Mouse (Mus musculus) bone marrow macrophage, adult 2 months (primary cell): Measurements from ENCODE around the gene Dis3l2. TPM values are rescaled to one million over a fixed set of nuclear protein-coding genes. Genes with fewer than 3 reads are reported as not detected.

ENCODE experiments used
- H3K27ac ChIP-seq: 2 replicates; pipeline ENCODE4 v1.5.1; 2012; ENCODE audit warnings: low read depth, low read length; ENCODE audit not compliant: insufficient read depth
- H3K4me1 ChIP-seq: 2 replicates; pipeline ENCODE4 v1.6.1; 2012; ENCODE audit warnings: low read length; ENCODE audit not compliant: control insufficient read depth, insufficient read depth
- H3K4me3 ChIP-seq: 2 replicates; pipeline ENCODE4 v1.5.1; 2012; ENCODE audit warnings: mild to moderate bottlenecking, low read length, moderate library complexity; ENCODE audit not compliant: insufficient read depth
- CTCF ChIP-seq: IDR thresholded peaks from 2 replicates; pipeline ENCODE4 v1.5.1; 2012; ENCODE audit warnings: low read depth, mild to moderate bottlenecking, low read length, moderate library complexity
- POLR2A ChIP-seq: IDR thresholded peaks from 2 replicates; pipeline ENCODE4 v1.6.1; 2012; ENCODE audit warnings: mild to moderate bottlenecking, low read depth, low read length, borderline replicate concordance
- polyA plus RNA-seq: library from polyadenylated mRNA; stranded (reverse); fragments of >200 nt; gene quantifications from 2 replicates; pipeline ENCODE4 v1.2.4, GENCODE M21; 2012; ENCODE audit not compliant: missing spikeins, insufficient read depth, insufficient read length

Gene Dis3l2
- 13.2 and 13.8 TPM in 2 replicates for polyA plus RNA-seq

- peak within 1 kb of the TSS; percentile 60 for H3K27ac ChIP-seq
Observed at GRCm38 (mm10) chr1:86703300-86703964, at the start of gene Dis3l2. Gene Dis3l2, plus strand, starts transcription at chr1:86703808.

GRCm38 (mm10) chr1:86657071-86657470 is 46.5 kb upstream of the Dis3l2 start:
- no peak overlapping the region for H3K4me3 ChIP-seq
- no peak for TF ChIP-seq CTCF
- no peak for TF ChIP-seq POLR2A

More at GRCm38 (mm10) chr1:86703300-86703964, at the start of gene Dis3l2:
- H3K4me1 ChIP-seq, result peaks cover 4% of the 10 kb centered on the region
- peak within 1 kb of the TSS; percentile 98 for H3K4me3 ChIP-seq
- TF ChIP-seq CTCF (no peak), POLR2A (no peak)

GRCm38 (mm10) chr1:86665091-86665490 is 38.5 kb upstream of the Dis3l2 start:
- Histone ChIP-seq H3K4me1 (no peaks in the 10 kb centered on the region), H3K27ac (no peak overlapping the region), H3K4me3 (no peak overlapping the region)
- no peak for TF ChIP-seq POLR2A
- no peak for TF ChIP-seq CTCF

More at GRCm38 (mm10) chr1:86657071-86657470, 46.5 kb upstream of the Dis3l2 start:
- H3K27ac ChIP-seq, result no peak overlapping the region
- no peaks in the 10 kb centered on the region for H3K4me1 ChIP-seq

DNA sequence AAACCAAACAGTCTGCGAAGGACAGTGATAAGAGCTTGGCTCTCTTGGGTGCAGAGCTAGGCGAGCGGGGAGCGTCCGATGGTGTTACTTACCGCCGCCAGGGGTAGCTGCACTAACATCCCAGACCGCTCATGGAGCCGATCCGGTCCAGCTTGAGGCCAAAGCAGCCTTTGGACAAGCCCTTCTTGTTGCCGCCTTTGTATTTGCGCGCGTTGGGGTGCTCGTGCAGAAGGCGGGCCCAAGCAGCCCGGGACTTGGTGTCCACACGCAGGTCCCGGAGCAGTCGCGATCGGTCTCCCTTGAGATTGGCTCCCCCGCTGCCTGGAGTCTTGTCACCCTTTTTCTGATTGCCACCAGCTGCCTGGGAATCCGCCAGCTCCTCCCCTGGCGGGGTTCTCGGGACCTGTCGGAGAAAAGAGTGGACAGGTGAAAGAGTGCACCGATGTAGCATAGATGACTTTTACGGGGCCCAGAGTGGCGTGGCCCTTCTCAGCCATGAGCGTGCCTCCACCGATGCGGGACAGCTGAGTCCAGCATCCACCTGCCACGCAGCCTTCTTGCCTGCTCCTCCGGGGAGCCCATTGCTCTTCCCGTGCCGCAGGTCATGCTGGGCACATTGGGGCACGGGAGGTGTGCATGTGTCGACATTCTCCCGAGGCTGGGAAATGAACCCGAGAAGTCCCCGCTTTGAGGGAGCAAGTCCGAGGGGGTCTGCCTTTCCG is 33.9 kb upstream of the Dis3l2 start:
- H3K4me3 ChIP-seq, result peak overlapping the region; percentile 55
- TF ChIP-seq POLR2A (no peak), CTCF (peak; percentile 38; the same call in 1 of the 2 replicates)
- no peaks in the 10 kb centered on the region for H3K4me1 ChIP-seq

GRCm38 (mm10) chr1:86670279-86671038 is 33.1 kb upstream of the Dis3l2 start, which contains the start of gene Nppc:
Gene Nppc, minus strand, starts transcription at chr1:86670571.
- H3K27ac ChIP-seq, result no peak within 1 kb of the TSS
- peak within 1 kb of the TSS; percentile 55 for H3K4me3 ChIP-seq
- no peaks in the 10 kb centered on the region for H3K4me1 ChIP-seq
- TF ChIP-seq CTCF, result no peak
- no peak for TF ChIP-seq POLR2A

More for the DNA sequence above, 33.9 kb upstream of the Dis3l2 start:
- H3K27ac ChIP-seq, result no peak overlapping the region

DNA sequence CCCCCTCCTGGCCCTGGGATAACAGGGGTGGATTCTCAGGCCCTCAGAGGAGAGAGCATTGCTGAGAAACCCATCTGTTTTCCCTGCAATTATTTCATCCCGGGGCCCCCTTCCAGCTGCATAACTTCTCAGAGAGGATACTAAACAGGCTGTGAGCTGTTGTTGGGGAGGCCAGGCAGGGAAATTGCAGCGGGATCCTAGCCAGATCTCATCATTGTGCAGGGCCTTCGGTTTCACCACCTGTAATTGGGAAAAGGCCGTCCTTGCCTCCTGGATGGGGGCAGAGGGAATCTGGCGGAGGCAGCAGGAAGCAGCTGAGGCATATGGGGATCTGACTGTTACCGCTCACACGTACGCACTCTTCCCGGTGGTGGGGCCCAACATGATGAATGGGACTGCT is 29.2 kb upstream of the Dis3l2 start:
- TF ChIP-seq CTCF (no peak), POLR2A (no peak)

GRCm38 (mm10) chr1:86675126-86675525 is 28.5 kb upstream of the Dis3l2 start:
- H3K4me3 ChIP-seq, result no peak overlapping the region
- H3K27ac ChIP-seq, result no peak overlapping the region
- TF ChIP-seq POLR2A (no peak), CTCF (no peak)
- no peaks in the 10 kb centered on the region for H3K4me1 ChIP-seq

More for the DNA sequence above, 29.2 kb upstream of the Dis3l2 start:
- H3K27ac ChIP-seq, result no peak overlapping the region
- H3K4me3 ChIP-seq, result no peak overlapping the region
- no peaks in the 10 kb centered on the region for H3K4me1 ChIP-seq

- Histone ChIP-seq H3K4me3 (no peak overlapping the region), H3K27ac (no peak overlapping the region), H3K4me1 (no peaks in the 10 kb centered on the region)
- no peak for TF ChIP-seq POLR2A
Observed at GRCm38 (mm10) chr1:86677624-86678023, 26.0 kb upstream of the Dis3l2 start.

DNA sequence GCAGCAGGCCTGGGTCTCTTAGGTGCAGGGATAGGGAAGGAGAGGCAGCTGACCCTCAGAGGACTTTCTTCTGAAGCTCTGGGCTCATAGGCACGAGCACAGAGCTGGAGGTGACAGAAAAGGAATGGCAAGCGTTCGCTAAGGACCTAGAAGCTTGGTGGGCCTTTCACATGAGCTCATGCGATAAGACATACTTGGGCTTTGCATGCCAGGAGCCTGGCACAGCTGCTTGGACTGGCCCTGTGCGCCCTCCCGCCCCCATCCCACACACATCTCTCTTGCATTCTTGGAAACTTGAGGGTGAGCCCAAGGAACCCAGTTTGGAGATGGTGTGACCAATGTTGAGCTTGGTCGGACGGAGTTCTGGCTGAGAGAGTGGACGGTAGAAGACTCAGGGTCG is 24.9 kb upstream of the Dis3l2 start:
- H3K27ac ChIP-seq, result no peak overlapping the region
- H3K4me3 ChIP-seq, result no peak overlapping the region
- TF ChIP-seq POLR2A (no peak), CTCF (no peak)
- H3K4me1 ChIP-seq, result no peaks in the 10 kb centered on the region

- Histone ChIP-seq H3K27ac (no peak overlapping the region), H3K4me1 (no peaks in the 10 kb centered on the region), H3K4me3 (no peak overlapping the region)
- TF ChIP-seq POLR2A, result no peak
- TF ChIP-seq CTCF, result no peak
Observed at GRCm38 (mm10) chr1:86687236-86687635, 16.4 kb upstream of the Dis3l2 start.
